Mouse (Mus musculus) c-Kit-positive CD71-positive TER-119-negative erythroid progenitor cells, embryonic 14.5 days (primary cell): ENCODE measurements around the gene Txlng.
"Not testable (repeated sequence)": the region's sequence is repeated elsewhere in the genome, so short reads cannot be mapped to it uniquely, and the experiment has no call there.

Experiments
- DNase-seq: peaks from one replicate; pipeline ENCODE4 v3.0.0-alpha.2; 2013; ENCODE audit warnings: low read depth

Txlng gene

GRCm38 (mm10) chrX:162829203-162829708 is at the start of gene Txlng:
Txlng (minus strand) TSS chrX:162829454.
- peak; percentile 92 for DNase-seq

- DNase-seq, result no peak
Observed at GRCm38 (mm10) chrX:162878236-162878635, 49.0 kb upstream of the Txlng start.

GRCm38 (mm10) chrX:162873761-162874160 is 44.5 kb upstream of the Txlng start:
- no peak for DNase-seq

GRCm38 (mm10) chrX:162871734-162872517 is 42.7 kb upstream of the Txlng start:
- no peak for DNase-seq

GRCm38 (mm10) chrX:162868294-162868965 is 39.2 kb upstream of the Txlng start:
- no peak for DNase-seq

- DNase-seq, result no peak
Observed at GRCm38 (mm10) chrX:162848682-162849081, 19.4 kb upstream of the Txlng start.

- no peak for DNase-seq
Observed at GRCm38 (mm10) chrX:162845531-162845930, 16.3 kb upstream of the Txlng start.

- DNase-seq, result no peak
Observed at GRCm38 (mm10) chrX:162844447-162845100, 15.3 kb upstream of the Txlng start.

- no peak for DNase-seq
Observed at GRCm38 (mm10) chrX:162832101-162832500, 2.8 kb upstream of the Txlng start.

- peak; percentile 36 for DNase-seq
Observed at GRCm38 (mm10) chrX:162831542-162831941, 2.3 kb upstream of the Txlng start.

GRCm38 (mm10) chrX:162831036-162831435 is 1.8 kb upstream of the Txlng start:
- no peak for DNase-seq

- not testable (repeated sequence) for DNase-seq
Observed at GRCm38 (mm10) chrX:162830313-162830712, 1.1 kb upstream of the Txlng start.

GRCm38 (mm10) chrX:162829741-162830140 is 487 bp upstream of the Txlng start:
- DNase-seq, result no peak

GRCm38 (mm10) chrX:162828783-162829182 is 471 bp downstream of the Txlng start:
- no peak for DNase-seq

GRCm38 (mm10) chrX:162828016-162828415 is 1.2 kb downstream of the Txlng start:
- no peak for DNase-seq

- DNase-seq, result peak; percentile 30
Observed at GRCm38 (mm10) chrX:162800371-162800770, 28.9 kb downstream of the Txlng start.

GRCm38 (mm10) chrX:162791392-162791791 is 37.9 kb downstream of the Txlng start:
- not testable (repeated sequence) for DNase-seq

GRCm38 (mm10) chrX:162788372-162788771 is 40.9 kb downstream of the Txlng start:
- DNase-seq, result no peak

GRCm38 (mm10) chrX:162770726-162771125 is 58.5 kb downstream of the Txlng start:
- no peak for DNase-seq

GRCm38 (mm10) chrX:162761716-162762395 is 67.4 kb downstream of the Txlng start:
- DNase-seq, result no peak

- DNase-seq, result no peak
Observed at GRCm38 (mm10) chrX:162760958-162761515, 68.2 kb downstream of the Txlng start.
